Mouse (Mus musculus): Measurements from ENCODE around the gene Pttg1. TPM values are rescaled to one million over a fixed set of nuclear protein-coding genes. Genes with fewer than 3 reads are reported as not detected.

Pttg1 gene
- 6.7 and 13.1 TPM in 2 replicates for polyA plus RNA-seq (2012; ENCODE audit: low replicate concordance)

GRCm38 (mm10) chr11:43425824-43426413 is at the start of gene Pttg1:
TSS of gene Pttg1 (minus strand) at chr11:43426251.

GRCm38 (mm10) chr11:43474225-43474774 is 48.2 kb upstream of the Pttg1 start, which contains the start of gene C1qtnf2:
TSS of gene C1qtnf2 (plus strand) at chr11:43474276.

GRCm38 (mm10) chr11:43433254-43434023 is 7.4 kb upstream of the Pttg1 start, which contains the start of gene Slu7:
TSS of gene Slu7 (plus strand) at chr11:43433744.

Other genes with a start within 250 kb of the Pttg1 start
- 1.7 and 2.0 TPM in 2 replicates for gene Slu7, start 7.5 kb upstream of the Pttg1 start, polyA plus RNA-seq (2012; ENCODE audit: low replicate concordance)
- gene C1qtnf2, start 48.0 kb upstream of the Pttg1 start, polyA plus RNA-seq (2012; ENCODE audit: low replicate concordance), result 0.20 and 0.53 TPM in 2 replicates
- gene Ccnjl, start 102.5 kb upstream of the Pttg1 start, polyA plus RNA-seq (2012; ENCODE audit: low replicate concordance), result 0.48 TPM in 1 of 2 replicates, not detected in the other
- not detected in 2 replicates for gene 4933415A04Rik, start 160.8 kb upstream of the Pttg1 start, polyA plus RNA-seq (2012; ENCODE audit: low replicate concordance)
- gene Fabp6, start 175.3 kb upstream of the Pttg1 start, polyA plus RNA-seq (2012; ENCODE audit: low replicate concordance), result not detected in 2 replicates